Mouse (Mus musculus) embryonic facial prominence, embryonic 15.5 days (tissue): ENCODE measurements around the gene B3gnt2. TPM values are rescaled to one million over a fixed set of nuclear protein-coding genes. Genes with fewer than 3 reads are reported as not detected.

ENCODE experiments used
- ATAC-seq: fragments of 200-750 bp; cut with Nextera tagmentation; 2 replicates; pipeline ENCODE4 v1.8.0; 2017; ENCODE audit warnings: low read depth, moderate TSS enrichment; ENCODE audit not compliant: insufficient number of reproducible peaks, low FRiP score, low TSS enrichment
- H3K27ac ChIP-seq: fragments of 300-500 bp; sonication (generic); replicated peaks from 2 replicates; pipeline ENCODE4 v1.5.1; 2015; ENCODE audit warnings: mild to moderate bottlenecking, inconsistent platforms
- H3K27me3 ChIP-seq: fragments of 300-500 bp; sonication (generic); 2 replicates; pipeline ENCODE4 v1.6.1; 2015; ENCODE audit warnings: inconsistent platforms
- H3K36me3 ChIP-seq: fragments of 300-500 bp; sonication (generic); 2 replicates; pipeline ENCODE4 v1.6.1; 2015; ENCODE audit warnings: mild to moderate bottlenecking, inconsistent platforms
- H3K4me1 ChIP-seq: fragments of 300-500 bp; sonication (generic); 2 replicates; pipeline ENCODE4 v1.6.1; 2015; ENCODE audit warnings: inconsistent platforms
- H3K4me2 ChIP-seq: fragments of 300-500 bp; sonication (generic); replicated peaks from 2 replicates; pipeline ENCODE4 v1.6.1; 2015; ENCODE audit warnings: mild to moderate bottlenecking, inconsistent platforms
- H3K4me3 ChIP-seq: fragments of 300-500 bp; sonication (generic); replicated peaks from 2 replicates; pipeline ENCODE4 v1.5.1; 2015; ENCODE audit warnings: mild to moderate bottlenecking, inconsistent platforms
- H3K9ac ChIP-seq: fragments of 300-500 bp; sonication (generic); 2 replicates; pipeline ENCODE4 v1.6.1; 2015; ENCODE audit warnings: inconsistent platforms
- H3K9me3 ChIP-seq: fragments of 300-500 bp; sonication (generic); replicated peaks from 2 replicates; pipeline ENCODE4 v1.6.1; 2016; ENCODE audit warnings: inconsistent platforms
- WGBS: fragments of 180-500 bp; shearing (Covaris S2); methylation state at CpG from one replicate; pipeline ENCODE4 v1.1.7; 2015; 5-methylcytosine and 5-hydroxymethylcytosine counted together
- polyA plus RNA-seq: library from polyadenylated mRNA; unstranded; fragments of >200 nt; fragmentation: Nextera tagmentation; extraction: Ambion mirVana; gene quantifications from 2 replicates; pipeline ENCODE4 v1.2.1, GENCODE M21; 2015

Gene B3gnt2
- polyA plus RNA-seq, 1 experiment from 2014 or later: 9.1 TPM

GRCm38 (mm10) chr11:22787833-22788232 lies 72.9 kb downstream of the B3gnt2 start:
- Histone ChIP-seq H3K9me3 (no peaks in the 10 kb centered on the region), H3K4me3 (no peak overlapping the region), H3K36me3 (no peaks in the 10 kb centered on the region), H3K4me1 (no peaks in the 10 kb centered on the region), H3K4me2 (no peak overlapping the region), H3K9ac (no peak overlapping the region), H3K27ac (no peak overlapping the region), H3K27me3 (no peaks in the 10 kb centered on the region)
- whole genome bisulfite sequencing: 79% methylated on average over 2 of the region's 2 CpGs
- no peak for ATAC-seq

- no peak overlapping the region for H3K4me3 ChIP-seq
- H3K4me1 ChIP-seq: no peaks in the 10 kb centered on the region
- no peak overlapping the region for H3K4me2 ChIP-seq
- no peak for ATAC-seq
- H3K9ac ChIP-seq: no peak overlapping the region
- H3K27ac ChIP-seq: no peak overlapping the region
- H3K27me3 ChIP-seq: no peaks in the 10 kb centered on the region
- no peaks in the 10 kb centered on the region for H3K36me3 ChIP-seq
- H3K9me3 ChIP-seq: no peaks in the 10 kb centered on the region
- 81% methylated on average over 3 of the region's 3 CpGs for WGBS
Observed at GRCm38 (mm10) chr11:22784477-22784876, 76.3 kb downstream of the B3gnt2 start.

GRCm38 (mm10) chr11:22782705-22783124 lies 78.0 kb downstream of the B3gnt2 start:
- H3K9me3 ChIP-seq: no peaks in the 10 kb centered on the region
- H3K27me3 ChIP-seq: no peaks in the 10 kb centered on the region
- H3K4me2 ChIP-seq: no peak overlapping the region
- no peaks in the 10 kb centered on the region for H3K36me3 ChIP-seq
- 61% methylated on average over 13 of the region's 13 CpGs for WGBS
- H3K27ac ChIP-seq: no peak overlapping the region
- H3K4me1 ChIP-seq: no peaks in the 10 kb centered on the region
- no peak overlapping the region for H3K4me3 ChIP-seq
- H3K9ac ChIP-seq: no peak overlapping the region
- ATAC-seq: no peak

- Histone ChIP-seq H3K36me3 (no peaks in the 10 kb centered on the region), H3K4me3 (no peak overlapping the region), H3K27me3 (no peaks in the 10 kb centered on the region), H3K9ac (no peak overlapping the region), H3K4me1 (no peaks in the 10 kb centered on the region), H3K4me2 (no peak overlapping the region), H3K9me3 (0 out of 2 replicates have a peak, but pooled peaks cover 4% of the 10 kb centered on the region), H3K27ac (no peak overlapping the region)
- ATAC-seq: no peak
Observed at GRCm38 (mm10) chr11:22781190-22781589, 79.6 kb downstream of the B3gnt2 start.

GRCm38 (mm10) chr11:22780761-22781160 lies 80.0 kb downstream of the B3gnt2 start:
- Histone ChIP-seq H3K9ac (no peak overlapping the region), H3K9me3 (0 out of 2 replicates have a peak, but pooled peaks cover 4% of the 10 kb centered on the region), H3K4me1 (no peaks in the 10 kb centered on the region), H3K27ac (no peak overlapping the region), H3K4me2 (no peak overlapping the region), H3K4me3 (no peak overlapping the region), H3K36me3 (no peaks in the 10 kb centered on the region), H3K27me3 (no peaks in the 10 kb centered on the region)
- ATAC-seq: no peak
- WGBS: 79% methylated on average over 2 of the region's 2 CpGs

DNA sequence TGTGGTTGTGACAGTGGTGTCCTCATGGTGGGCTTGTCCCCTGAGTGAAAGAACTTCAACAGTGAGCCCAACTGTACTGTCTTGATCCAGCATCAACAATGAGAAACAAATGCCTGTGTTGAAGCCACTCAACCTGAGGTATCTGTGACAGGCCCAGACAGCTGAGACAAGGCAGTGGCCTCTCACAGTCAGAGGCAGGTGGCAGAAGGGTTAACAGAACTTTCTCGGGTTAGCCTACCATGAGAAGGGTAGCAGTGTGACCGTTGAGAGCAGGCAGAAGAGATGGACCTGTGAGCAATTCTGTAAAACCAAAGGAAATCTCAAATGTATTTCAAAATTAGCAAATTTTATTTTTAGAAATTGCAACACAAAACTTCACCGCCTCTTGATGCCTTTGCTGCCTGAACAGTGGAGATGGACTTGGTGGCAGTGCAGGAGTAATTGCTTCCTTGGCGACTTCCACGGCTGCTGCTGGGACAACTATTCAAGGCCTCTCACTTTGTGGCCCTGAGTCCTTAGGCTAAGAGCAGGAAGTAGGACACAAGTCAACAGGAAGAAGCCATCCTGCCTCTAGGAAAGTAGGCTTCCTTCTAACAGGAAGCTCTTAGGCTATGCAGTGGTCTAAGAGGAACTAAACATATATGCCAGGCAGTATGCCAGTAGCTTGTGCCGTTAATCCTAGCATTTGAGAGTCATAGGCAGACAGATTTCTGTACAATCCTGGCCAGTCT lies 80.8 kb downstream of the B3gnt2 start:
- WGBS: 69% methylated on average over 6 of the region's 6 CpGs
- H3K27ac ChIP-seq: no peak overlapping the region
- no peak overlapping the region for H3K4me2 ChIP-seq
- no peaks in the 10 kb centered on the region for H3K4me1 ChIP-seq
- H3K9me3 ChIP-seq: 0 out of 2 replicates have a peak, but pooled peaks cover 4% of the 10 kb centered on the region
- ATAC-seq: no peak
- no peaks in the 10 kb centered on the region for H3K36me3 ChIP-seq
- no peaks in the 10 kb centered on the region for H3K27me3 ChIP-seq
- no peak overlapping the region for H3K9ac ChIP-seq
- no peak overlapping the region for H3K4me3 ChIP-seq

GRCm38 (mm10) chr11:22778596-22778995 lies 82.2 kb downstream of the B3gnt2 start:
- no peak for ATAC-seq
- H3K4me1 ChIP-seq: no peaks in the 10 kb centered on the region
- WGBS: 78% methylated on average over 3 of the region's 3 CpGs
- H3K36me3 ChIP-seq: no peaks in the 10 kb centered on the region
- H3K4me2 ChIP-seq: no peak overlapping the region
- H3K4me3 ChIP-seq: no peak overlapping the region
- no peak overlapping the region for H3K9ac ChIP-seq
- no peaks in the 10 kb centered on the region for H3K27me3 ChIP-seq
- no peak overlapping the region for H3K27ac ChIP-seq
- H3K9me3 ChIP-seq: 0 out of 2 replicates have a peak, but pooled peaks cover 4% of the 10 kb centered on the region

DNA sequence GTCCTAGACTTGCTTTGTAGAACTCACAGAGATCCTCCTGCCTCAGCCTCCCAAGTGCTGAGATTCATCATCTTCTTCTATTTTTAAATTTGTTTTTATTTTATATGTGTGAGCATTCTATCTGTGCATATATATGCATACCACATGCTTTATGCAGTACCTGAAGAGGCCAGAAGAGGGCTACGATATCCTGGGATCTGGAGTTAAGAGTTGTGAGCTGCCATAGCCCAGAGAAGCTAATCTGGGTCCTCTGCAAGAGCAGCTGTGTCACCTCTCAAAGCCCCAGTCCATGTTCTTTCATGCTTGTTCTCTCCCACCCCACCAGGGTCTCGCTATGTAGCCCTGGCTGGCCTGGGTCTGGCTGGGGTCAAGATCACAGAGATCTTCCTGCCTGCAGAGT lies 83.2 kb downstream of the B3gnt2 start:
- no peak overlapping the region for H3K4me3 ChIP-seq
- no peaks in the 10 kb centered on the region for H3K27me3 ChIP-seq
- H3K36me3 ChIP-seq: no peaks in the 10 kb centered on the region
- ATAC-seq: no peak
- H3K9ac ChIP-seq: no peak overlapping the region
- 0 out of 2 replicates have a peak, but pooled peaks cover 4% of the 10 kb centered on the region for H3K9me3 ChIP-seq
- no peak overlapping the region for H3K27ac ChIP-seq
- H3K4me1 ChIP-seq: no peaks in the 10 kb centered on the region
- WGBS: 83% methylated on average over 2 of the region's 2 CpGs
- H3K4me2 ChIP-seq: no peak overlapping the region

DNA sequence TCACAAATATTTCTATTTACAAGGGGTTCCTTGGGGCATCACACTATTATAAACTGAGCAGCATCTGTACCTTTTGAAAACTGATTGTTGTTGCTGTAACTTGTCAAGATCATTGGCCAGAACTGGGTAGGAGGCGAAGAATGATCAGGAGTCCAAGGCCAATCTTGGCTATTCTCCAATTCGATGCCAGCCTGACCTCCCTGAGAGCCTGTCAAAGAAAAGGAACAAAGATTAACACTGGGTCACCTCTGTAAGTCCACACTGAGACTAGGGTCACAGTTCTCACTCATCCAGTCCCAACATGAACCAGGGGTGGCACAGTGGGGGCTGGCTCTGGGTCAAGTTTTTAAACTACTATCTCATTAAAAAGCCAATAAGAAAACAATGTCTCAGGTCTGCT lies 85.9 kb downstream of the B3gnt2 start:
- WGBS: 80% methylated on average over 2 of the region's 2 CpGs
- Histone ChIP-seq H3K27ac (no peak overlapping the region), H3K9me3 (0 out of 2 replicates have a peak, but pooled peaks cover 4% of the 10 kb centered on the region), H3K9ac (no peak overlapping the region), H3K4me1 (no peaks in the 10 kb centered on the region), H3K4me3 (no peak overlapping the region), H3K4me2 (no peak overlapping the region), H3K36me3 (no peaks in the 10 kb centered on the region), H3K27me3 (no peaks in the 10 kb centered on the region)
- ATAC-seq: no peak

DNA sequence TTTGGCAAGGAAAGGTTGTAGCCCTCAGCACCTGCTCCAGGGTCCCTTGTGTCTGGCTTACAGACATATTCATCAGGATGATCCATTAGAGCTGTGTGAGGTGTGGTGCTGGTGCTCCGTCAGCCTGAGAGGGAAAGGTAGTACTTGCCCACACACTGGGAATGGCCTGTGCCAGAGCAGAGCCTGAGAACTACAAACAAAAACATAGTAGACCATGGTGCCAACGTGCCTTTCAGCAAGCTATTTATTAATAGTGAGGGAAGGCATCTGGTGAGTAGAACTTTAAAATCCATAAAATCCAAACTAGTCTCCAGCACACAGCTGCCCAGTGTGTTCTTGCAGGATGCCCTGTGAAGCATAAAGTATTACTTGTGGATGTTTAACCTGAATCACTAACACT lies 94.5 kb downstream of the B3gnt2 start:
- Histone ChIP-seq H3K27me3 (no peaks in the 10 kb centered on the region), H3K27ac (no peak overlapping the region), H3K4me1 (no peaks in the 10 kb centered on the region), H3K9ac (no peak overlapping the region), H3K4me2 (no peak overlapping the region), H3K36me3 (no peaks in the 10 kb centered on the region), H3K9me3 (no peaks in the 10 kb centered on the region), H3K4me3 (no peak overlapping the region)
- WGBS: 75% methylated on average over 2 of the region's 2 CpGs
- ATAC-seq: no peak

DNA sequence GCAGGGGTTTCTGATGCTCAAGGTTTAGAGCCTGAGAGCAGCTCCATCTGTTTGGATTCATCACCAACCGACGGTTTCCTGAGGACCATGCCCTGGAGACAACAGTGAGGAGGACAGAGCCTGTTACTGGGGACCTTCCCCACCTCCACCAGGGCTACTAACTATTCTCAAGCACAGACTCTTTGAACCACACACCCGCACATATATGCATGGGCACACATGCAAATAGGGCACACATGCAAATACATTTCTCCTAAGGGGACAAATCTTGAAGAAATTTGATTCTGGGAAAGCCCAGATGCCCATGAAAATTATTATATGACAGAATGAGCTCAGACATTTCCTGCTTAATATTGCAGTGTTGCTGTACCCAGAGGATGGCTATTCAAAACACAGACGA lies 95.3 kb downstream of the B3gnt2 start:
- Histone ChIP-seq H3K36me3 (no peaks in the 10 kb centered on the region), H3K27ac (no peak overlapping the region), H3K27me3 (no peaks in the 10 kb centered on the region), H3K9ac (no peak overlapping the region), H3K4me2 (no peak overlapping the region), H3K9me3 (no peaks in the 10 kb centered on the region), H3K4me3 (no peak overlapping the region), H3K4me1 (no peaks in the 10 kb centered on the region)
- no peak for ATAC-seq
- WGBS: 70% methylated on average over 4 of the region's 4 CpGs
